Mouse (Mus musculus) erythroblast, embryonic 14.5 days (primary cell): ENCODE data around the gene Myof.

Experiments used
- GATA1 ChIP-seq: IDR thresholded peaks from 2 replicates; pipeline ENCODE4 v1.6.1; 2012; ENCODE audit warnings: low read length, inconsistent platforms, mixed read lengths
- TAL1 ChIP-seq: IDR thresholded peaks from 3 replicates; pipeline ENCODE4 v1.6.1; 2012; ENCODE audit warnings: low read length, inconsistent platforms, mixed read lengths

DNA sequence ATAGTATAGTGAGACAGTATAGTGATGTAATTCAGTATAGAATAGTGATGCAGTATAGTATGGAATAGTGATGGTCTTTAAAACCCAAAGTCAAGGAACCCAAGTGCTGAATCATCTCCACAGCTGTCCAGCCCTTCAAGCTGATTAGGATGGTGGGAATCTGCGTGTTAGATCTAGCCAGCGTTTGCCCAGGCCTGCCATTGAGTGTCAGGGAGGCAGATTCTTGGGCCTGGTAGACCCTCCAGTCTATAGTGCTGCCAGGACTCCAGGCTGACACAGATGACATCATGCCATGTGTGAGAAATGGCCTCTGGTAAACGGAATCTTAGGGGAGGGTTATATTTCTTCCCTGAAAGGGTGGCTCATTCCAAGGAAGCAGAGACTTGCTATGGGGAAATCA is 49.1 kb downstream of the Myof start:
- TF ChIP-seq TAL1, result no peak
- TF ChIP-seq GATA1, result no peak
